Mouse (Mus musculus): ENCODE measurements around the gene Flt3l. TPM values are rescaled to one million over a fixed set of nuclear protein-coding genes. Genes with fewer than 3 reads are reported as not detected.

The Flt3l gene
- polyA plus RNA-seq, 1 experiment: 7.2 TPM

DNA sequence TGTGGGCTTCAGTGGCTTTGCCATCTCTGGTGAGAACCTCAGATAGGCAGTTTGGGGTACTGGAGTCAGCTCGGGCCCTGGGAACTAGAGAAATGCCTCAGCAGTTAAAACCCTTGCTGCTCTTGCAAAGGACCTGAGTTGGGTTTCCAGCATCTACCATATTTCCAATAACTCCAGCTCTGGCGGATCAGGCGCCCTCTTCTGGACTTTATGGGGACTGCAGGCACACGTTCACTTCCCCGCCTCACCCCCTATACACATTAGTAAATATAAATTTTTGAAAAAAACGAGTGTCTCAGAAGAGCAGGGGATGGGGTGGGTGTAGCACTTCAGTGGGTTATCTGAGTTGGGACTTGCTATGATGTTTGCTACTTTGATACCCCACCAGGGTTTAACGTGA lies 36.7 kb upstream of the Flt3l start:
- H3ac ChIP-seq (ENCODE audit: control insufficient read depth, insufficient read length): no peak overlapping the region
- H3K36me3 ChIP-seq (ENCODE audit: control insufficient read depth, insufficient read depth): no peaks in the 10 kb centered on the region
- TF ChIP-seq MYOG (IDR thresholded peaks at IDR 0.05; ENCODE audit: control insufficient read depth in 1 of 3, insufficient read depth in 1 of 3, insufficient read length in 2 of 3, low read depth in 2 of 3): no peak
- TF ChIP-seq POLR2A (IDR thresholded peaks at IDR 0.05; ENCODE audit: insufficient read length, low read depth): no peak
- no peak for TF ChIP-seq TCF3 (IDR thresholded peaks at IDR 0.05; ENCODE audit: insufficient read length, low read depth)
- no peak for TF ChIP-seq CEBPB (IDR thresholded peaks at IDR 0.05; ENCODE audit: insufficient read depth, poor library complexity, severe bottlenecking)
- TF ChIP-seq USF1 (IDR thresholded peaks at IDR 0.05; ENCODE audit: low read depth): no peak
- TF ChIP-seq MAX (IDR thresholded peaks at IDR 0.05; ENCODE audit: low read depth): no peak
- no peak for TF ChIP-seq POLR2AphosphoS2 (IDR thresholded peaks at IDR 0.05; ENCODE audit: insufficient read length, low read depth)
- no peak for TF ChIP-seq SRF (IDR thresholded peaks at IDR 0.05; ENCODE audit: control insufficient read depth, insufficient read length, low read depth)
- no peak for TF ChIP-seq TCF12 (IDR thresholded peaks at IDR 0.05; ENCODE audit: insufficient read depth, poor library complexity, severe bottlenecking)
- no peak for TF ChIP-seq MYOD1 (IDR thresholded peaks at IDR 0.05; ENCODE audit: control insufficient read depth in 1 of 3, insufficient read length in 2 of 3, low read depth in 2 of 3)
- TF ChIP-seq REST (IDR thresholded peaks at IDR 0.05; ENCODE audit: insufficient read depth, insufficient read length): no peak
- TF ChIP-seq E2F4 (IDR thresholded peaks at IDR 0.05; ENCODE audit: insufficient read depth): no peak
- no peaks in the 10 kb centered on the region for H3K79me2 ChIP-seq (ENCODE audit: control insufficient read depth, insufficient read depth)
- peaks cover 54% of the 10 kb centered on the region for H3K27me3 ChIP-seq (ENCODE audit: control insufficient read depth, insufficient read depth, insufficient read length)
- H3K4me2 ChIP-seq (ENCODE audit: low read depth): no peak overlapping the region
- no peak overlapping the region for H3K4me3 ChIP-seq

DNA sequence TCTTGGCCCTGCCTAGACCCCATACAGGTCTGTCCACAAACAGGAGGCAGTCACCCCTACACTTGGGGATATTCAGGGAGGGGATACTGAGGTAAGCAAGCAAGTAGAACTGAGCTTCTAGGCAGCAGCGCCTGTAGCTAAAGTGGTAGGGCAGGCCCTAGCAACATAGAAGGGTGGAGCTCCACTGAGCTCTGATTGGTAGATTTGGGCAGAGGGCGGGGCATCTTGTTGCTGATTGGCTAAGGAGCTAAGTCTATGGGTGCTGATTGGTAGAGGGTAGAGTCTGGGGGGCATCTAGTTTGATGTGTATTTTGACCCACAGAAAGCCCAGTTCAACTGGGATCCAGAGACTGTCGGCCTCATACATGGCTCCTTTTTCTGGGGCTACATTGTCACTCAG lies 33.3 kb upstream of the Flt3l start:
- H3K27me3 ChIP-seq (ENCODE audit: control insufficient read depth, insufficient read depth, insufficient read length): peaks cover 53% of the 10 kb centered on the region
- no peaks in the 10 kb centered on the region for H3K36me3 ChIP-seq (ENCODE audit: control insufficient read depth, insufficient read depth)
- H3K79me2 ChIP-seq (ENCODE audit: control insufficient read depth, insufficient read depth): no peaks in the 10 kb centered on the region
- TF ChIP-seq SRF (IDR thresholded peaks at IDR 0.05; ENCODE audit: control insufficient read depth, insufficient read length, low read depth) (no peak), TCF3 (IDR thresholded peaks at IDR 0.05; ENCODE audit: insufficient read length, low read depth) (no peak), E2F4 (IDR thresholded peaks at IDR 0.05; ENCODE audit: insufficient read depth) (no peak), POLR2AphosphoS2 (IDR thresholded peaks at IDR 0.05; ENCODE audit: insufficient read length, low read depth) (no peak), MYOG (IDR thresholded peaks at IDR 0.05; ENCODE audit: control insufficient read depth in 1 of 3, insufficient read depth in 1 of 3, insufficient read length in 2 of 3, low read depth in 2 of 3) (no peak), MAX (IDR thresholded peaks at IDR 0.05; ENCODE audit: low read depth) (no peak), USF1 (IDR thresholded peaks at IDR 0.05; ENCODE audit: low read depth) (no peak), REST (IDR thresholded peaks at IDR 0.05; ENCODE audit: insufficient read depth, insufficient read length) (no peak), POLR2A (IDR thresholded peaks at IDR 0.05; ENCODE audit: insufficient read length, low read depth) (no peak), MYOD1 (IDR thresholded peaks at IDR 0.05; ENCODE audit: control insufficient read depth in 1 of 3, insufficient read length in 2 of 3, low read depth in 2 of 3) (no peak), TCF12 (IDR thresholded peaks at IDR 0.05; ENCODE audit: insufficient read depth, poor library complexity, severe bottlenecking) (no peak), CEBPB (IDR thresholded peaks at IDR 0.05; ENCODE audit: insufficient read depth, poor library complexity, severe bottlenecking) (no peak)
- no peak overlapping the region for H3K4me3 ChIP-seq
- no peak overlapping the region for H3ac ChIP-seq (ENCODE audit: control insufficient read depth, insufficient read length)
- H3K4me2 ChIP-seq (ENCODE audit: low read depth): no peak overlapping the region

DNA sequence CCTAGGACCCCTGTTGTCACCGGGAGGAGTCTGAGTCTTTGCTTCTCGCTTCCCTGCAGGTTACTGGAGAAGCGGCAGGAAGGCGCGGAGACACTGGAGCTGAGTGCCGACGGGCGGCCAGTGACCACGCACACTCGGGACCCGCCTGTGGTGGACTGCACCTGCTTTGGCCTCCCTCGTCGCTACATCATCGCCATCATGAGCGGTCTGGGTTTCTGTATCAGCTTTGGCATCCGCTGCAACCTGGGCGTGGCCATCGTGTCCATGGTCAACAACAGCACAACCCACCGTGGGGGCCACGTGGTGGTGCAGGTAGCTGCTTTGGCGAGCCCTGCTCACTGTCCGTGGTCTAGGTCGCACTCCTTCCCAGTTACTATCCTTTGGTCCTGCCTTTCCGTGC lies 32.4 kb upstream of the Flt3l start:
- Histone ChIP-seq H3K4me3 (no peak overlapping the region), H3K4me2 (ENCODE audit: low read depth) (no peak overlapping the region), H3K27me3 (ENCODE audit: control insufficient read depth, insufficient read depth, insufficient read length) (peaks cover 56% of the 10 kb centered on the region), H3K79me2 (ENCODE audit: control insufficient read depth, insufficient read depth) (no peaks in the 10 kb centered on the region), H3K36me3 (ENCODE audit: control insufficient read depth, insufficient read depth) (no peaks in the 10 kb centered on the region), H3ac (ENCODE audit: control insufficient read depth, insufficient read length) (no peak overlapping the region)
- TF ChIP-seq MYOG (IDR thresholded peaks at IDR 0.05; ENCODE audit: control insufficient read depth in 1 of 3, insufficient read depth in 1 of 3, insufficient read length in 2 of 3, low read depth in 2 of 3): no peak

DNA sequence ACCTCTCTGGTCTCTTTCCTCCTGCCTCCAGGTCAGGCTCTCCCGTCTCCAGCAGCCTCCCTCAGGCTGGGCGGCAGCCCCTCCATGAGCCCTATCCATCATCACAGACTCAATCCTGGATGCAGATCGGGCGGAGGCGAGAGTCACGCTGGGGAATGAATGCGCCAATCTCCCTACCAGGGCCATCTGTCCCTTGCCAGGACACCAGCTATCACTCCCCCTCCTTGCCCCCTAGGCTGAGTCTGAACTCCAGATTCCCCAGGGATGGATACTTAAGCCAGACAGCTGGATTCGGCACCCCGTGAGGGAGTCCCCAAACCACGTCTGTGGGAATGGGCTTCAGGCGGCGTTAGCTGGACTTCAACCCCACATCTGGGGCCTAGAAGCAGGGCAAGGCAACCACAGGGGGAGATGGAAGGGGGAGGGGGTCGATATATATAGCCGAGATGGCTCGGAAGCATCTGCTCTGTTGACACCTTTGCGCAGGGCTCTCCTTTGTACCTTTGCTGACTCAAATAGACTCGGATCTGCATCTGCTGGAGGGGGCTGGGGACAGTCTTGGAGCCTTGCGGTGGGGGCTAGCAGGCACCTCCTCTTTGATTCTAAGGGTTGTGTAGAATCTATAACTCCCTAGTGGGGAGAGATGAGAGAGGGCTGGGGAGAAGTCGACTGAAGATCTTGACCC lies 31.7 kb upstream of the Flt3l start:
- Histone ChIP-seq H3K27me3 (ENCODE audit: control insufficient read depth, insufficient read depth, insufficient read length) (peaks cover 59% of the 10 kb centered on the region), H3K4me2 (ENCODE audit: low read depth) (no peak overlapping the region), H3K79me2 (ENCODE audit: control insufficient read depth, insufficient read depth) (no peaks in the 10 kb centered on the region), H3K36me3 (ENCODE audit: control insufficient read depth, insufficient read depth) (no peaks in the 10 kb centered on the region), H3ac (ENCODE audit: control insufficient read depth, insufficient read length) (no peak overlapping the region), H3K4me3 (no peak overlapping the region)
- TF ChIP-seq POLR2A (IDR thresholded peaks at IDR 0.05; ENCODE audit: insufficient read length, low read depth) (no peak), E2F4 (IDR thresholded peaks at IDR 0.05; ENCODE audit: insufficient read depth) (no peak), MYOG (IDR thresholded peaks at IDR 0.05; ENCODE audit: control insufficient read depth in 1 of 3, insufficient read depth in 1 of 3, insufficient read length in 2 of 3, low read depth in 2 of 3) (no peak), POLR2AphosphoS2 (IDR thresholded peaks at IDR 0.05; ENCODE audit: insufficient read length, low read depth) (no peak), MYOD1 (IDR thresholded peaks at IDR 0.05; ENCODE audit: control insufficient read depth in 1 of 3, insufficient read length in 2 of 3, low read depth in 2 of 3) (no peak), CEBPB (IDR thresholded peaks at IDR 0.05; ENCODE audit: insufficient read depth, poor library complexity, severe bottlenecking) (no peak), TCF3 (IDR thresholded peaks at IDR 0.05; ENCODE audit: insufficient read length, low read depth) (no peak), SRF (IDR thresholded peaks at IDR 0.05; ENCODE audit: control insufficient read depth, insufficient read length, low read depth) (no peak)

DNA sequence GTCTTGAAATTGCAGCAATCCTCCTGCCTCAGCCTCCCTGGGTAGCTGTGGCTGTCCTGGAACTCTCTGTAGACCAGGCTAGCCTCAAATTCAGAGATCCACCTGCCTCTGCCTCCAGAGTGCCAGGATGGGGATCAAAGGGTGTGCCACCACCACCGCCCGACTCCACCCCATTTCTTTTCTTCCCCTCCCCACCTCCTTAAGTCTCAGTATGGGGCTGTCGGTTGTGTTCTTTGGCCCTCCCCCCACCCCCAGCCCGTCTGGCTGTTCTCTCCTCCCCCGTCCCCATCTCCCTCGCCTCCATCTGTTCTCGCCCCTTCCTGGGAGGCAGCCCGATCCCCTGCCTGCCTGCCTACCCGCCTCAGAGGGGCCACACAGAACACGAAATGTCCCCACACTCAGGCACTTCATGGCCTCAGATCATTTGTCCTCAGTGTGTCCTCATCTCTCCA lies 30.7 kb upstream of the Flt3l start:
- no peaks in the 10 kb centered on the region for H3K79me2 ChIP-seq (ENCODE audit: control insufficient read depth, insufficient read depth)
- peaks cover 59% of the 10 kb centered on the region for H3K27me3 ChIP-seq (ENCODE audit: control insufficient read depth, insufficient read depth, insufficient read length)
- H3K36me3 ChIP-seq (ENCODE audit: control insufficient read depth, insufficient read depth): no peaks in the 10 kb centered on the region
- H3K4me3 ChIP-seq: no peak overlapping the region
- no peak overlapping the region for H3ac ChIP-seq (ENCODE audit: control insufficient read depth, insufficient read length)
- no peak overlapping the region for H3K4me2 ChIP-seq (ENCODE audit: low read depth)
- TF ChIP-seq TCF3 (IDR thresholded peaks at IDR 0.05; ENCODE audit: insufficient read length, low read depth): no peak
- TF ChIP-seq MYOG (IDR thresholded peaks at IDR 0.05; ENCODE audit: control insufficient read depth in 1 of 3, insufficient read depth in 1 of 3, insufficient read length in 2 of 3, low read depth in 2 of 3): no peak
- TF ChIP-seq POLR2A (IDR thresholded peaks at IDR 0.05; ENCODE audit: insufficient read length, low read depth): no peak
- no peak for TF ChIP-seq MAX (IDR thresholded peaks at IDR 0.05; ENCODE audit: low read depth)
- no peak for TF ChIP-seq REST (IDR thresholded peaks at IDR 0.05; ENCODE audit: insufficient read depth, insufficient read length)
- TF ChIP-seq TCF12 (IDR thresholded peaks at IDR 0.05; ENCODE audit: insufficient read depth, poor library complexity, severe bottlenecking): no peak
- no peak for TF ChIP-seq E2F4 (IDR thresholded peaks at IDR 0.05; ENCODE audit: insufficient read depth)
- no peak for TF ChIP-seq MYOD1 (IDR thresholded peaks at IDR 0.05; ENCODE audit: control insufficient read depth in 1 of 3, insufficient read length in 2 of 3, low read depth in 2 of 3)
- TF ChIP-seq CEBPB (IDR thresholded peaks at IDR 0.05; ENCODE audit: insufficient read depth, poor library complexity, severe bottlenecking): no peak
- TF ChIP-seq USF1 (IDR thresholded peaks at IDR 0.05; ENCODE audit: low read depth): no peak
- no peak for TF ChIP-seq SRF (IDR thresholded peaks at IDR 0.05; ENCODE audit: control insufficient read depth, insufficient read length, low read depth)
- no peak for TF ChIP-seq POLR2AphosphoS2 (IDR thresholded peaks at IDR 0.05; ENCODE audit: insufficient read length, low read depth)

Data from myocyte (in vitro differentiated cells).